8 mouse cellular contexts compared by ENCODE assay signal in genomic region chr6:21851346-21851595, GRCm38 (mm10). TPM values are rescaled to one million over a fixed set of nuclear protein-coding genes. Genes with fewer than 3 reads are reported as not detected.
DNase-seq lines count a peak whose midpoint lies in the region; ATAC-seq and TF ChIP-seq lines count a peak whose summit lies in the region.

No protein-coding gene starts in this region.

- H3K79me3 ChIP-seq in C2C12 (ENCODE audit: low read depth) = no peaks in the 10 kb centered on the region

- no peaks in the 10 kb centered on the region for H3K9me3 ChIP-seq in forebrain, embryonic 14.5 days (replicated peaks; ENCODE audit: control insufficient read depth, low read length)
- no peaks in the 10 kb centered on the region for H3K9me3 ChIP-seq in liver, embryonic 12.5 days (replicated peaks)

- peaks cover 8% of the 10 kb centered on the region; the same call in 1 of the 2 replicates for H3K4me1 ChIP-seq in forebrain, embryonic 14.5 days (ENCODE audit: control insufficient read depth, insufficient read depth, low read length)
- H3K4me1 ChIP-seq in liver, embryonic 12.5 days = peaks cover 13% of the 10 kb centered on the region

- TF ChIP-seq CTCF in C2C12 (IDR thresholded peaks at IDR 0.05; ENCODE audit: control insufficient read depth, insufficient read depth, insufficient read length) = no peak

- peak overlapping the region; percentile 86 for H3K9ac ChIP-seq in forebrain, embryonic 14.5 days (ENCODE audit: low read length)
- H3K9ac ChIP-seq in liver, embryonic 12.5 days = peak overlapping the region; percentile 73

- peak overlapping the region; percentile 79 for H3ac ChIP-seq in C2C12 (ENCODE audit: control insufficient read depth, insufficient read length, low read depth)

- H3K36me3 ChIP-seq in C2C12 (ENCODE audit: control insufficient read depth, insufficient read depth) = peaks cover 9% of the 10 kb centered on the region
- 0 out of 2 replicates have a peak, but pooled peaks cover 7% of the 10 kb centered on the region for H3K36me3 ChIP-seq in forebrain, embryonic 14.5 days (ENCODE audit: control insufficient read depth, insufficient read depth, low read length)
- no peaks in the 10 kb centered on the region; the same call in 1 of the 2 replicates for H3K36me3 ChIP-seq in liver, embryonic 12.5 days

- peak overlapping the region; percentile 81 for H3K27ac ChIP-seq in forebrain, embryonic 14.5 days (ENCODE audit: low read depth, low read length)
- peak overlapping the region; percentile 75; the same call in 1 of the 2 replicates for H3K27ac ChIP-seq in liver, embryonic 12.5 days

- WGBS in forebrain, embryonic 14.5 days = 0% methylated on average over 5 of the region's 5 CpGs
- WGBS in liver, embryonic 12.5 days (ENCODE audit: insufficient replicate concordance) = 3% methylated on average over 5 of the region's 5 CpGs

- peak overlapping the region; percentile 76 for H3K4me2 ChIP-seq in forebrain, embryonic 14.5 days (ENCODE audit: low read length)
- H3K4me2 ChIP-seq in liver, embryonic 12.5 days = peak overlapping the region; percentile 97

- no peak for DNase-seq in frontal cortex, postnatal 10 days (ENCODE audit: low spot score in 2 of 2)
- DNase-seq in forebrain, embryonic 14.5 days (ENCODE audit: low spot score) = no peak
- no peak for DNase-seq in embryo, embryonic 9.5 days (ENCODE audit: extremely low spot score)
- DNase-seq in embryo, embryonic 10 days (ENCODE audit: low spot score) = no peak
- DNase-seq in retina, postnatal 1 day = no peak

- H3K27me3 ChIP-seq in C2C12 (ENCODE audit: control insufficient read depth, insufficient read depth, insufficient read length) = no peaks in the 10 kb centered on the region
- H3K27me3 ChIP-seq in forebrain, embryonic 14.5 days (replicated peaks; ENCODE audit: control insufficient read depth, insufficient read depth, low read length) = no peaks in the 10 kb centered on the region
- H3K27me3 ChIP-seq in liver, embryonic 12.5 days (replicated peaks) = peaks cover 13% of the 10 kb centered on the region

- peak; percentile 81; the same call in 1 of the 2 replicates for ATAC-seq in frontal cortex, adult (ENCODE audit: low TSS enrichment)
- no peak for ATAC-seq in forebrain, embryonic 14.5 days
- peak; percentile 69 for ATAC-seq in liver, embryonic 12.5 days

- peaks cover 9% of the 10 kb centered on the region for H3K79me2 ChIP-seq in C2C12 (ENCODE audit: control insufficient read depth, insufficient read depth)

- peak overlapping the region; percentile 53 for H3K4me3 ChIP-seq in C2C12 (ENCODE audit: insufficient read depth, poor library complexity, severe bottlenecking)
- peak overlapping the region; percentile 81 for H3K4me3 ChIP-seq in forebrain, embryonic 14.5 days (ENCODE audit: low read depth, low read length)
- H3K4me3 ChIP-seq in liver, embryonic 12.5 days = peak overlapping the region; percentile 70

TF ChIP-seq in C2C12, 6 proteins besides CTCF, POLR2A, EP300 and RAD21:
- TF ChIP-seq MYOD1 (IDR thresholded peaks at IDR 0.05; ENCODE audit: control insufficient read depth, insufficient read length, low read depth) (no peak), FOSL1 (IDR thresholded peaks at IDR 0.05; ENCODE audit: insufficient read depth, low read length, poor library complexity, severe bottlenecking) (no peak), USF1 (IDR thresholded peaks at IDR 0.05; ENCODE audit: low read depth) (no peak), MYOG (IDR thresholded peaks at IDR 0.05; ENCODE audit: control insufficient read depth, extremely low read depth, insufficient read length) (no peak), CEBPB (IDR thresholded peaks at IDR 0.05; ENCODE audit: low read depth) (no peak), MAX (IDR thresholded peaks at IDR 0.05) (no peak)

RNA-seq across cellular contexts. Expression of gene Tspan12, which starts 1.0 kb away (rescaled TPM):
- polyA plus RNA-seq in C2C12 (2012; fragmentation: generic; extraction: Trizol) = 8.2 TPM
- 57.1 and 60.7 TPM in 2 replicates for polyA plus RNA-seq in forebrain, embryonic 14.5 days (2014; fragmentation: Nextera tagmentation; extraction: Ambion mirVana)
- polyA plus RNA-seq in liver, embryonic 12.5 days (2016; fragmentation: Nextera tagmentation; extraction: Ambion mirVana) = 27.3 and 30.0 TPM in 2 replicates
